Mouse (Mus musculus) cerebellum, postnatal 36 days (tissue): ENCODE measurements at regions not wholly inside any gene's neighbourhood (a gene's known extent, or its start where the extent isn't known, plus 50 kb on each side); places are given as distances from the start of the nearest gene placed in this dataset.
A peak's percentile ranks its signal among the peaks of the same experiment; 100 is the strongest.

ENCODE experiments used
- DNase-seq, 2 experiments: peaks; one replicate each; pipeline ENCODE4 v3.0.0; 2021 to 2022; ENCODE audit warnings: mixed read lengths in 2 of 2

- DNase-seq = no peak
Observed at GRCm38 (mm10) chr3:118248768-118249167, 313.2 kb upstream of the Dpyd start.

GRCm38 (mm10) chr3:118275917-118276316, 286.0 kb upstream of the Dpyd start:
- DNase-seq = no peak

GRCm38 (mm10) chr3:118278274-118278673, 283.7 kb upstream of the Dpyd start:
- DNase-seq = no peak

- DNase-seq = peak in 1 of 2 experiments; percentile 2
Observed at GRCm38 (mm10) chr3:118286946-118287345, 275.0 kb upstream of the Dpyd start.

- no peak for DNase-seq
Observed at GRCm38 (mm10) chr3:118325111-118325510, 236.8 kb upstream of the Dpyd start.

GRCm38 (mm10) chr3:118328237-118328636, 233.7 kb upstream of the Dpyd start:
- DNase-seq = no peak

- no peak for DNase-seq
Observed at GRCm38 (mm10) chr3:118329132-118329674, 232.7 kb upstream of the Dpyd start.

GRCm38 (mm10) chr3:118331559-118331958, 230.4 kb upstream of the Dpyd start:
- no peak for DNase-seq

GRCm38 (mm10) chr3:118338716-118339115, 223.2 kb upstream of the Dpyd start:
- DNase-seq = no peak

- peak; percentile 22 to 32 for DNase-seq
Observed at GRCm38 (mm10) chr3:118361741-118362141, 200.2 kb upstream of the Dpyd start.
